8 mouse cellular contexts compared by ENCODE assay signal in genomic region chr12:78919079-78919712, GRCm38 (mm10). TPM values are rescaled to one million over a fixed set of nuclear protein-coding genes. Genes with fewer than 3 reads are reported as not detected.
DNase-seq lines count a peak whose midpoint lies in the region; ATAC-seq lines count a peak whose summit lies in the region.

No protein-coding gene starts in this region.

- no peaks in the 10 kb centered on the region for H3K9me3 ChIP-seq in embryonic facial prominence, embryonic 10.5 days
- no peaks in the 10 kb centered on the region for H3K9me3 ChIP-seq in limb, embryonic 11.5 days (ENCODE audit: control insufficient read depth, low read length)
- no peaks in the 10 kb centered on the region for H3K9me3 ChIP-seq in midbrain, embryonic 13.5 days

- no peak overlapping the region for H3K4me2 ChIP-seq in limb, embryonic 11.5 days (ENCODE audit: low read depth, severe bottlenecking)
- H3K4me2 ChIP-seq in midbrain, embryonic 13.5 days (replicated peaks), result peak overlapping the region; percentile 32

- H3K36me3 ChIP-seq in embryonic facial prominence, embryonic 10.5 days (replicated peaks), result no peaks in the 10 kb centered on the region
- H3K36me3 ChIP-seq in limb, embryonic 11.5 days (ENCODE audit: control insufficient read depth, insufficient read depth, low read length), result no peaks in the 10 kb centered on the region
- H3K36me3 ChIP-seq in midbrain, embryonic 13.5 days, result no peaks in the 10 kb centered on the region

- peaks cover 11% of the 10 kb centered on the region; the same call in 1 of the 2 replicates for H3K4me1 ChIP-seq in embryonic facial prominence, embryonic 10.5 days
- no peaks in the 10 kb centered on the region for H3K4me1 ChIP-seq in limb, embryonic 11.5 days (ENCODE audit: control insufficient read depth, insufficient read depth, low read length)
- no peaks in the 10 kb centered on the region; the same call in none of the 2 replicates for H3K4me1 ChIP-seq in midbrain, embryonic 13.5 days (replicated peaks)

- ATAC-seq in granulocyte monocyte progenitor cell, adult 5-6 weeks (replicated peaks; ENCODE audit: poor library complexity, severe bottlenecking), result peak; percentile 82
- ATAC-seq in limb, embryonic 11.5 days (ENCODE audit: insufficient number of reproducible peaks, low FRiP score, low TSS enrichment, low read depth), result peak; percentile 74; the same call in 1 of the 2 replicates
- ATAC-seq in midbrain, embryonic 13.5 days, result peak; percentile 73

- H3K27ac ChIP-seq in embryonic facial prominence, embryonic 10.5 days (replicated peaks), result no peak overlapping the region
- H3K27ac ChIP-seq in limb, embryonic 11.5 days (replicated peaks; ENCODE audit: low read depth, low read length), result no peak overlapping the region
- H3K27ac ChIP-seq in midbrain, embryonic 13.5 days, result no peak overlapping the region

- WGBS in embryonic facial prominence, embryonic 10.5 days, result 35% methylated on average over 16 of the region's 16 CpGs
- 29% methylated on average over 16 of the region's 16 CpGs for WGBS in limb, embryonic 11.5 days
- 34% methylated on average over 16 of the region's 16 CpGs for WGBS in midbrain, embryonic 13.5 days

- no peak overlapping the region for H3K9ac ChIP-seq in limb, embryonic 11.5 days (ENCODE audit: low read length)
- H3K9ac ChIP-seq in midbrain, embryonic 13.5 days (replicated peaks), result no peak overlapping the region

- DNase-seq in 3T3-L1 (ENCODE audit: low read depth, low spot score), result peak; percentile 71
- DNase-seq in adrenal gland, adult 2 months, result peak; percentile 70
- DNase-seq in embryonic facial prominence, embryonic 10.5 days (ENCODE audit: low spot score), result peak; percentile 58
- DNase-seq in kidney, adult 8-10 months, result peak; percentile 55 to 67
- DNase-seq in limb, embryonic 11.5 days (ENCODE audit: low spot score), result peak; percentile 62
- DNase-seq in spleen, adult 18-20 months, result peak; percentile 26 to 43

- H3K4me3 ChIP-seq in embryonic facial prominence, embryonic 10.5 days, result no peak overlapping the region
- H3K4me3 ChIP-seq in limb, embryonic 11.5 days (ENCODE audit: low read depth, low read length), result no peak overlapping the region
- H3K4me3 ChIP-seq in midbrain, embryonic 13.5 days (replicated peaks), result no peak overlapping the region

- peaks cover 8% of the 10 kb centered on the region for H3K27me3 ChIP-seq in embryonic facial prominence, embryonic 10.5 days (replicated peaks; ENCODE audit: low read depth, poor library complexity, severe bottlenecking)
- H3K27me3 ChIP-seq in limb, embryonic 11.5 days (ENCODE audit: control insufficient read depth, insufficient read depth, low read length), result no peaks in the 10 kb centered on the region
- H3K27me3 ChIP-seq in midbrain, embryonic 13.5 days, result peaks cover 4% of the 10 kb centered on the region

RNA-seq across cellular contexts. Expression of gene Plek2, which starts 12.4 kb away (rescaled TPM):
- under 1 TPM; 0.23 to 0.41 TPM for total RNA-seq in adrenal gland, adult 2 months (2021)
- polyA plus RNA-seq in adrenal gland, adult 2 months (2012; rRNA removed), result not detected in 2 replicates
- polyA plus RNA-seq in embryonic facial prominence, embryonic 10.5 days (2016; fragmentation: Nextera tagmentation; extraction: Ambion mirVana), result 2.1 and 3.2 TPM in 2 replicates
- total RNA-seq in granulocyte monocyte progenitor cell, adult 5-6 weeks (2014; fragmentation: Nextera tagmentation), result not detected in 2 replicates
- total RNA-seq in granulocyte monocyte progenitor cell, adult 5-6 weeks (2017), result 0.10 TPM in 1 of 2 replicates, not detected in the other
- polyA plus RNA-seq in limb, embryonic 11.5 days (2014; fragmentation: Nextera tagmentation; extraction: Ambion mirVana), result 3.4 and 3.6 TPM in 2 replicates
- polyA plus RNA-seq in midbrain, embryonic 13.5 days (2015; fragmentation: Nextera tagmentation; extraction: Ambion mirVana), result 1.0 and 1.2 TPM in 2 replicates

RNA-seq across cellular contexts. Expression of gene Eif2s1, which starts 57.6 kb away (rescaled TPM):
- total RNA-seq in adrenal gland, adult 2 months (2021), result 10 to 100 TPM; 75.7 to 83.3 TPM
- 3.5 and 3.9 TPM in 2 replicates for polyA plus RNA-seq in adrenal gland, adult 2 months (2012; rRNA removed)
- 310 and 316 TPM in 2 replicates for polyA plus RNA-seq in embryonic facial prominence, embryonic 10.5 days (2016; fragmentation: Nextera tagmentation; extraction: Ambion mirVana)
- total RNA-seq in granulocyte monocyte progenitor cell, adult 5-6 weeks (2014; fragmentation: Nextera tagmentation), result 95.3 and 112 TPM in 2 replicates
- total RNA-seq in granulocyte monocyte progenitor cell, adult 5-6 weeks (2017), result 130 and 136 TPM in 2 replicates
- 265 and 281 TPM in 2 replicates for polyA plus RNA-seq in limb, embryonic 11.5 days (2014; fragmentation: Nextera tagmentation; extraction: Ambion mirVana)
- polyA plus RNA-seq in midbrain, embryonic 13.5 days (2015; fragmentation: Nextera tagmentation; extraction: Ambion mirVana), result 163 and 178 TPM in 2 replicates

RNA-seq across cellular contexts. Expression of gene Atp6v1d, which starts 57.8 kb away (rescaled TPM):
- total RNA-seq in adrenal gland, adult 2 months (2021), result 10 to 100 TPM; 58.6 to 78.8 TPM
- polyA plus RNA-seq in adrenal gland, adult 2 months (2012; rRNA removed), result 2.2 and 2.4 TPM in 2 replicates
- polyA plus RNA-seq in embryonic facial prominence, embryonic 10.5 days (2016; fragmentation: Nextera tagmentation; extraction: Ambion mirVana), result 67.7 and 67.9 TPM in 2 replicates
- 47.8 and 57.0 TPM in 2 replicates for total RNA-seq in granulocyte monocyte progenitor cell, adult 5-6 weeks (2014; fragmentation: Nextera tagmentation)
- 35.2 and 45.5 TPM in 2 replicates for total RNA-seq in granulocyte monocyte progenitor cell, adult 5-6 weeks (2017)
- polyA plus RNA-seq in limb, embryonic 11.5 days (2014; fragmentation: Nextera tagmentation; extraction: Ambion mirVana), result 77.3 and 85.3 TPM in 2 replicates
- 115 and 121 TPM in 2 replicates for polyA plus RNA-seq in midbrain, embryonic 13.5 days (2015; fragmentation: Nextera tagmentation; extraction: Ambion mirVana)

Comparison
In these comparisons a context has a peak if more than half of its experiments do, and no peak if none do; other contexts are left out.
1. RNA of gene Eif2s1, which starts 57.6 kb away (polyA plus RNA-seq): 310 to 316 TPM in embryonic facial prominence, embryonic 10.5 days, 265 to 281 TPM in limb, embryonic 11.5 days and 163 to 178 TPM in midbrain, embryonic 13.5 days; 3.5 to 3.9 TPM in adrenal gland, adult 2 months; every median in the first group is over 10 times any median in the second.
2. RNA of gene Atp6v1d, which starts 57.8 kb away (polyA plus RNA-seq): 115 to 121 TPM in midbrain, embryonic 13.5 days, 77.3 to 85.3 TPM in limb, embryonic 11.5 days and 67.7 to 67.9 TPM in embryonic facial prominence, embryonic 10.5 days; 2.2 to 2.4 TPM in adrenal gland, adult 2 months; every median in the first group is over 10 times any median in the second.
3. Peak in every context shown above with its lines, with median percentiles within 50 percentile points of each other: DNase-seq and ATAC-seq.